Mouse (Mus musculus): ENCODE results near the gene Ackr4. TPM values are rescaled to one million over a fixed set of nuclear protein-coding genes. Genes with fewer than 3 reads are reported as not detected.

The Ackr4 gene
- polyA plus RNA-seq, 1 experiment from 2014 or later = 0.80 TPM

DNA sequence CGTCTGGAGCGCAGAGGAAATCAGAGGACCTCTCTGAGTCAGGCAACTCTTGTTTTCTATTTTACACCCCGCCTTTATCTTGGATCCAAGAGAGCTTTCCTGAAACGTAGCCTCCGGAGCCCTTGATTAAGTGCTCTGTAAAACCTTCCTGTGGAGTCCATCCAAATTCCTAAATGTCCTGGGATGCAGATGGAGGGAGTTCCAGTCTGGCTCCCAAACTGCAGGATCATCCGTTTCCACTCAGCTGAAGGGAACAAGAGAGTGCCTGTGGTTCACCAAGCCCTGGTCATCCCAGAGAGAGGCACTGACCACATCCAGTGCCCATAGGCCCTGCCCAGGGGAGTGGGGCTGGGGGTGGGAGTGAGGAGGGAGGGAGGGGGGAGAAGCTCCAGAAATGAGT is 24.4 kb downstream of the Ackr4 start:
- 34% methylated on average over 6 of the region's 6 CpGs for WGBS
- no peak overlapping the region for H3K27ac ChIP-seq (replicated peaks; ENCODE audit: low read depth, low read length)
- no peak for ATAC-seq (ENCODE audit: low FRiP score, low TSS enrichment)
- H3K4me2 ChIP-seq (ENCODE audit: low read length) = no peak overlapping the region
- H3K4me3 ChIP-seq (replicated peaks; ENCODE audit: low read depth, low read length) = no peak overlapping the region
- no peaks in the 10 kb centered on the region for H3K27me3 ChIP-seq (ENCODE audit: control insufficient read depth, insufficient read depth, low read length)
- H3K36me3 ChIP-seq (ENCODE audit: control insufficient read depth, insufficient read depth, low read length) = no peaks in the 10 kb centered on the region
- no peak for DNase-seq
- no peak overlapping the region for H3K9ac ChIP-seq (replicated peaks; ENCODE audit: low read length)
- H3K4me1 ChIP-seq (ENCODE audit: control insufficient read depth, insufficient read depth, low read length) = no peaks in the 10 kb centered on the region
- H3K9me3 ChIP-seq (ENCODE audit: control insufficient read depth, low read length) = no peaks in the 10 kb centered on the region

DNA sequence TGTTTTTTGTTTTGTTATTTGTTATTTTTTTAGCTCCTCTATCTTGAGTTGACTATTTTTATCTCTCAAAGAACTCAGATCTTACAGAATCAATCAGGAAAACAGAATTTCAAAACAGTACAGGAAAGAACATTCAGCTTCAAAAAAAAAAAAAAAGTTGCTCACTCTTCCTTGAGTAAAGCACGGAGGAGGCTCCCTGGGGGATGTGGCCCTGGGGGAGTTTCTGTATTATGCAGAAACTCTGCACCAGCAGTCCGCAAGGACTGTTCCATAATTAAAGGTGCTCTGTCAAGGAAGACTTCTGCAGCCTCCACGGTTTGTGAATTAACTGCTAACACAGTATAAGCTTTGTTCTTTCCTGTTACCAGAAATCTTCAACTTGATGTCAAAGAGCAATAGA is 25.3 kb downstream of the Ackr4 start:
- Histone ChIP-seq H3K4me1 (ENCODE audit: control insufficient read depth, insufficient read depth, low read length) (no peaks in the 10 kb centered on the region), H3K27me3 (ENCODE audit: control insufficient read depth, insufficient read depth, low read length) (no peaks in the 10 kb centered on the region), H3K9ac (replicated peaks; ENCODE audit: low read length) (no peak overlapping the region), H3K9me3 (ENCODE audit: control insufficient read depth, low read length) (no peaks in the 10 kb centered on the region), H3K4me2 (ENCODE audit: low read length) (no peak overlapping the region), H3K36me3 (ENCODE audit: control insufficient read depth, insufficient read depth, low read length) (no peaks in the 10 kb centered on the region), H3K4me3 (replicated peaks; ENCODE audit: low read depth, low read length) (no peak overlapping the region), H3K27ac (replicated peaks; ENCODE audit: low read depth, low read length) (no peak overlapping the region)
- ATAC-seq (ENCODE audit: low FRiP score, low TSS enrichment) (no peak), DNase-seq (no peak)
- WGBS = 31% methylated on average over 3 of the region's 3 CpGs

DNA sequence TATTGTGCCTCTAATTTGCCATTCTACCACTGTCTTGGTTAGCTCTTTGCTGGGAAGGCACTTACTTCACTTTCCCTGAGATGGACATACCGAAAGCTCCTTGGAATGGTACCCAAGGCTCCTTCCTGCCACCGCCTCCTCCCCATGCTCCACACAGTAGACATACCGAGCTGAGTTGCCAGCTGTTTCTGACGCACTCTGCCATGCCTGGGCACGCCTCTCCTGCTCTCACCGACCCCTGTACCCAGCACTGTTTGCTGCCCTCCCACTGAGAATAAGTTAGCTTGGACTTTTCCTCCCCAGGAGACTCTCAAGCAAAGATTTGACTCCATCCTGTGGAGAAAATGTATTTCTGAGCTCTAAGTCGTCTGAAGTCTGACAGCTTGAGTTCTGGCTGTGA is 25.9 kb downstream of the Ackr4 start:
- 56% methylated on average over 7 of the region's 7 CpGs for WGBS
- ATAC-seq (ENCODE audit: low FRiP score, low TSS enrichment) = no peak
- no peaks in the 10 kb centered on the region for H3K9me3 ChIP-seq (ENCODE audit: control insufficient read depth, low read length)

DNA sequence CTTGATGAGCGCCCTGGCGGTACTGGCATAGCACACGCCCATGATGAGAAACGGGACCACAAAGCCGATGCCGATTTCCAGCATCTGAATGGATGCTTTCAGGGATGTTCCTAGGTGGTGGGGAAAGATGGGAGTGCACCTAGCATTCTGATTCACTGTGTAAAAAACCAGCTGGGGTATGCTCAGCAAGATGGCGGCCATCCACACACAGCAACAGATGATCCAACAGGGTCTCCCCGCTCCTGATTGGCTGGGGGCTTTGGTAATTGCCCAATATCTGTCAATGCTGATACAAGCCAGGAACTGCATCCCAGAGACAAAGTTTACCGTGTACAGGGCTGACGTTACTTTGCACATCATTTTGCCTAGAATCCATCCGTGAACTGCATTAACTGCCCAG is 27.7 kb downstream of the Ackr4 start:
- ATAC-seq (ENCODE audit: low FRiP score, low TSS enrichment) (no peak), DNase-seq (no peak)
- Histone ChIP-seq H3K27ac (replicated peaks; ENCODE audit: low read depth, low read length) (no peak overlapping the region), H3K4me3 (replicated peaks; ENCODE audit: low read depth, low read length) (no peak overlapping the region), H3K9ac (replicated peaks; ENCODE audit: low read length) (no peak overlapping the region), H3K27me3 (ENCODE audit: control insufficient read depth, insufficient read depth, low read length) (no peaks in the 10 kb centered on the region), H3K36me3 (ENCODE audit: control insufficient read depth, insufficient read depth, low read length) (no peaks in the 10 kb centered on the region), H3K9me3 (ENCODE audit: control insufficient read depth, low read length) (no peaks in the 10 kb centered on the region), H3K4me2 (ENCODE audit: low read length) (no peak overlapping the region), H3K4me1 (ENCODE audit: control insufficient read depth, insufficient read depth, low read length) (no peaks in the 10 kb centered on the region)
- WGBS = 93% methylated on average over 11 of the region's 11 CpGs

More for the DNA sequence above, 25.9 kb downstream of the Ackr4 start:
- Histone ChIP-seq H3K27ac (replicated peaks; ENCODE audit: low read depth, low read length) (no peak overlapping the region), H3K4me1 (ENCODE audit: control insufficient read depth, insufficient read depth, low read length) (no peaks in the 10 kb centered on the region), H3K36me3 (ENCODE audit: control insufficient read depth, insufficient read depth, low read length) (no peaks in the 10 kb centered on the region), H3K9ac (replicated peaks; ENCODE audit: low read length) (no peak overlapping the region), H3K4me2 (ENCODE audit: low read length) (no peak overlapping the region), H3K4me3 (replicated peaks; ENCODE audit: low read depth, low read length) (no peak overlapping the region), H3K27me3 (ENCODE audit: control insufficient read depth, insufficient read depth, low read length) (no peaks in the 10 kb centered on the region)
- no peak for DNase-seq

DNA sequence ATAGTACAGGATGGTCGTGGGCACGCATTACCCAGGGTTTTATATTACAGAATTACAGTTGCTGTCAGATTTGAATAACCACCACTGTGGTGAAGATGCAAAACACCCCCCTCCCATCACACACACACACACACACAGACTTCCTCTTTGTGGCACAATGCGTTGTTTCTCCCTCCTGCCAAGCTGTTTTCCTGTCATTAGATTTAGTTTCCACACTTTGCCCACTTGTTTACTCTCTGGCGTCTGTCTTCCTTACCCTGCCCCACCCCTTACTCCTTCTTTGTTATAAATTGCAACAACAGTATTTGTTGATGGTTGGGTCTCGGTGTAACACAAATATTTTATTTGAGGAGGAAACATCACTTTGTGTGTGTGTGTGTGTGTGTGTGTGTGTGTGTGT is 28.5 kb downstream of the Ackr4 start:
- Histone ChIP-seq H3K4me2 (ENCODE audit: low read length) (no peak overlapping the region), H3K9me3 (ENCODE audit: control insufficient read depth, low read length) (no peaks in the 10 kb centered on the region), H3K27ac (replicated peaks; ENCODE audit: low read depth, low read length) (no peak overlapping the region), H3K4me1 (ENCODE audit: control insufficient read depth, insufficient read depth, low read length) (no peaks in the 10 kb centered on the region), H3K9ac (replicated peaks; ENCODE audit: low read length) (no peak overlapping the region), H3K36me3 (ENCODE audit: control insufficient read depth, insufficient read depth, low read length) (no peaks in the 10 kb centered on the region), H3K27me3 (ENCODE audit: control insufficient read depth, insufficient read depth, low read length) (no peaks in the 10 kb centered on the region), H3K4me3 (replicated peaks; ENCODE audit: low read depth, low read length) (no peak overlapping the region)
- DNase-seq (no peak), ATAC-seq (ENCODE audit: low FRiP score, low TSS enrichment) (no peak)
- 88% methylated on average over 5 of the region's 5 CpGs for WGBS

DNA sequence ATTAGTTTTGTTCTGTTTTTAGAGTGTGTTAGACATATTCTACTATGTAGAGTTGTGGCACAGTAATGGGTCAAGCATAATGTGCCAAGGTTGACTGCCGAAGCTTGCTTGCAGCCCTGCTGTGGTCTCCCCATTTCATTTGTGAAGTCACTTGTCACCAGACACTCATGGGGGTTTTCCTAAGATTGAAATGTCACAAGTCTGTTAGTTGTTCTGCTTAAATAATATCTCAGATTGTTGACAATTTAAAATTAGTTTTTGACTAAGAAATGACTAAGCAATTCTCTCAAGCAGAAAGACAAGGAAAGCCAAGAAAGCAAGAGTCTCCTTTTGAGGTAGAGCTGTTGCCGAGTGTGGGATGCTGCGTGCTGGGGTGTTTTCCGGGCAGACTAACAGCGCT is 33.8 kb downstream of the Ackr4 start:
- Histone ChIP-seq H3K36me3 (ENCODE audit: control insufficient read depth, insufficient read depth, low read length) (no peaks in the 10 kb centered on the region), H3K4me2 (ENCODE audit: low read length) (no peak overlapping the region), H3K27me3 (ENCODE audit: control insufficient read depth, insufficient read depth, low read length) (no peaks in the 10 kb centered on the region), H3K4me3 (replicated peaks; ENCODE audit: low read depth, low read length) (no peak overlapping the region), H3K9me3 (ENCODE audit: control insufficient read depth, low read length) (no peaks in the 10 kb centered on the region), H3K9ac (replicated peaks; ENCODE audit: low read length) (no peak overlapping the region), H3K4me1 (ENCODE audit: control insufficient read depth, insufficient read depth, low read length) (no peaks in the 10 kb centered on the region), H3K27ac (replicated peaks; ENCODE audit: low read depth, low read length) (no peak overlapping the region)
- no peak for DNase-seq
- ATAC-seq (ENCODE audit: low FRiP score, low TSS enrichment) = no peak
- WGBS = 93% methylated on average over 5 of the region's 5 CpGs

DNA sequence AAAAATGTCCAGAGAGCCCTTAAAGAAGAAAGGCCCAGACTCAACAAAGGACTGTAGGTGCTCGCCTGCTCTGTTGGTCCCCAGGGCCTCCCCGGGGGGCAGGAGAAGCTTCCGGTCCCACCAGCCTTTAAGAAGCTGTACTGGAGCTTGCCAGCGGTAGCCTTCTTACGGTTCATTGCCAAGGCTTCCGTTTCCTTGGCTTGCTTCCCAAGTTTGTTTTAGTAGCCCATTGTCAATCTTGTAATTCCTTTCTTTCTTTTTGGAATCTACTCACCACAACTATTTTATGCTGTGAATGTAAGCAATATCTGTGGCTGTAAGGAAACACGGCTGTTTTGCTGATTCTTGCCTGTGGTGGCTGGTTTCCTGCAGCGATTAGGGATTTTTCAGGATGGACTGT is 38.2 kb downstream of the Ackr4 start:
- Histone ChIP-seq H3K9me3 (ENCODE audit: control insufficient read depth, low read length) (no peaks in the 10 kb centered on the region), H3K4me3 (replicated peaks; ENCODE audit: low read depth, low read length) (no peak overlapping the region), H3K27me3 (ENCODE audit: control insufficient read depth, insufficient read depth, low read length) (no peaks in the 10 kb centered on the region), H3K27ac (replicated peaks; ENCODE audit: low read depth, low read length) (no peak overlapping the region), H3K4me1 (ENCODE audit: control insufficient read depth, insufficient read depth, low read length) (no peaks in the 10 kb centered on the region), H3K36me3 (ENCODE audit: control insufficient read depth, insufficient read depth, low read length) (0 out of 2 replicates have a peak, but pooled peaks cover 13% of the 10 kb centered on the region), H3K4me2 (ENCODE audit: low read length) (no peak overlapping the region), H3K9ac (replicated peaks; ENCODE audit: low read length) (no peak overlapping the region)
- DNase-seq (peak; percentile 50), ATAC-seq (ENCODE audit: low FRiP score, low TSS enrichment) (no peak)
- WGBS = 65% methylated on average over 8 of the region's 8 CpGs

DNA sequence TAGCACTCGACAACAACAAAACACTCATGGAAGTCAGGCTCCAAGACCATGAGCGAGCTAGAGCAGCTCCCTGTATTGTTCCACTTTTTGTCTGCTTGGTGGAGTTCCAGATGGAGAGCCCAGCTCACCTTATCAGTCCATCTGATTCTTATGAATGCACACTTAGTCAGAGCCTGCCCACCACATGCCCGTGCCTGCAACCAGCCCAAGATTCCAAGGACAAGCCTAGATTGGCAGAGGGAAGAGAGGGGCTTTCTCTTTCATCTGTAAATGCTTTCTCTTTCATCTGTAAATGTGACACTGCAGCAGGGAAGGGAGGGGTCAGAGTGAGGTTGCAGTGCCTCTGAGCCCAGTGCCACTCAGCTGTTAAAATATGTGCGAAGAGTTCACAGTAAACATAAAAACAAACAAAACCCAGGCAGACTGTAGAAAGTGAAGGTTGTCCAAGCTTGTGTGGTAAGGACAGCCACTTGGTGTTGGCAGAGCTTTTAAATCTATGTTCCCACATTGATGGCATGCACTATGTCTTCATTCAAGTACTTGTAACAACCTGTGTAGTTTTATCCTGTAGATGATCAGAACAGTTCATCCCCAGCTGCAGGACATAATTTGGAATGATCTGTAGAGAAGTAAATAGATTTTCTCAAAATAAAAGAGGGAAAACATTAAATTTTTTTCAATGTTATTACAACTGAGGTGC is 40.9 kb downstream of the Ackr4 start:
- DNase-seq = no peak
- H3K27me3 ChIP-seq (ENCODE audit: control insufficient read depth, insufficient read depth, low read length) = no peaks in the 10 kb centered on the region
- ATAC-seq (ENCODE audit: low FRiP score, low TSS enrichment) = no peak
- H3K9ac ChIP-seq (replicated peaks; ENCODE audit: low read length) = no peak overlapping the region
- no peak overlapping the region for H3K4me2 ChIP-seq (ENCODE audit: low read length)
- no peaks in the 10 kb centered on the region for H3K9me3 ChIP-seq (ENCODE audit: control insufficient read depth, low read length)
- H3K4me3 ChIP-seq (replicated peaks; ENCODE audit: low read depth, low read length) = no peak overlapping the region
- H3K27ac ChIP-seq (replicated peaks; ENCODE audit: low read depth, low read length) = no peak overlapping the region
- no peaks in the 10 kb centered on the region for H3K4me1 ChIP-seq (ENCODE audit: control insufficient read depth, insufficient read depth, low read length)
- 70% methylated on average over 4 of the region's 4 CpGs for WGBS
- 0 out of 2 replicates have a peak, but pooled peaks cover 18% of the 10 kb centered on the region for H3K36me3 ChIP-seq (ENCODE audit: control insufficient read depth, insufficient read depth, low read length)

DNA sequence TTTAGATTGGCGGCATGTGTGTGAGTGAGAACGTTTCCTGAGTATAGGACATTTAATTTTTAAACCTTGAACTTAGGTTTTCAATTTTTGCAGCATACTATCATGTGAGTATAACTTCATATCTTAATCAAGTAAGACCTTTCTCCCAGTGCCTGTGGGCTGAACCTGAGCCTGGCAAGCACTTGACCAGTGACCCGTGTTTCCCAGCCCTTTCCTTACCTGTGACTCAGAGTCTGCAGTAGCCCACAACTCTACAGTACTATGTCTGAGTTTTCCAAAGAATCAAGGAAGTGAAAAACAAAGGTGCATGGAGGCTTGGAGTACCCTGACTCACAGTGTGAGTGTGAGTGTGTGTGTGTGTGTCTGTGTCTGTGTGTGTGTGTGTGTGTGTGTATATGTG is 46.7 kb downstream of the Ackr4 start:
- no peaks in the 10 kb centered on the region for H3K27me3 ChIP-seq (ENCODE audit: control insufficient read depth, insufficient read depth, low read length)
- H3K9ac ChIP-seq (replicated peaks; ENCODE audit: low read length) = no peak overlapping the region
- no peak overlapping the region for H3K4me2 ChIP-seq (ENCODE audit: low read length)
- DNase-seq = no peak
- H3K27ac ChIP-seq (replicated peaks; ENCODE audit: low read depth, low read length) = no peak overlapping the region
- H3K9me3 ChIP-seq (ENCODE audit: control insufficient read depth, low read length) = no peaks in the 10 kb centered on the region
- no peak for ATAC-seq (ENCODE audit: low FRiP score, low TSS enrichment)
- H3K36me3 ChIP-seq (ENCODE audit: control insufficient read depth, insufficient read depth, low read length) = 0 out of 2 replicates have a peak, but pooled peaks cover 16% of the 10 kb centered on the region
- WGBS = 77% methylated on average over 3 of the region's 3 CpGs
- no peaks in the 10 kb centered on the region for H3K4me1 ChIP-seq (ENCODE audit: control insufficient read depth, insufficient read depth, low read length)
- H3K4me3 ChIP-seq (replicated peaks; ENCODE audit: low read depth, low read length) = no peak overlapping the region
